Mouse (Mus musculus) spleen, adult 2 months (tissue): ENCODE measurements around the gene Catspere2.

Source experiments
- CTCF ChIP-seq: fragments of 200-500 bp; IDR thresholded peaks from 2 replicates; pipeline ENCODE4 v1.5.1; 2011; ENCODE audit warnings: mild to moderate bottlenecking, inconsistent platforms; ENCODE audit not compliant: insufficient read depth, insufficient read length, insufficient replicate concordance; ENCODE audit errors: extremely low read depth
- POLR2A ChIP-seq: fragments of 200-500 bp; IDR thresholded peaks from 2 replicates; pipeline ENCODE4 v1.6.1; 2011; ENCODE audit warnings: low read depth, low read length, inconsistent platforms

DNA sequence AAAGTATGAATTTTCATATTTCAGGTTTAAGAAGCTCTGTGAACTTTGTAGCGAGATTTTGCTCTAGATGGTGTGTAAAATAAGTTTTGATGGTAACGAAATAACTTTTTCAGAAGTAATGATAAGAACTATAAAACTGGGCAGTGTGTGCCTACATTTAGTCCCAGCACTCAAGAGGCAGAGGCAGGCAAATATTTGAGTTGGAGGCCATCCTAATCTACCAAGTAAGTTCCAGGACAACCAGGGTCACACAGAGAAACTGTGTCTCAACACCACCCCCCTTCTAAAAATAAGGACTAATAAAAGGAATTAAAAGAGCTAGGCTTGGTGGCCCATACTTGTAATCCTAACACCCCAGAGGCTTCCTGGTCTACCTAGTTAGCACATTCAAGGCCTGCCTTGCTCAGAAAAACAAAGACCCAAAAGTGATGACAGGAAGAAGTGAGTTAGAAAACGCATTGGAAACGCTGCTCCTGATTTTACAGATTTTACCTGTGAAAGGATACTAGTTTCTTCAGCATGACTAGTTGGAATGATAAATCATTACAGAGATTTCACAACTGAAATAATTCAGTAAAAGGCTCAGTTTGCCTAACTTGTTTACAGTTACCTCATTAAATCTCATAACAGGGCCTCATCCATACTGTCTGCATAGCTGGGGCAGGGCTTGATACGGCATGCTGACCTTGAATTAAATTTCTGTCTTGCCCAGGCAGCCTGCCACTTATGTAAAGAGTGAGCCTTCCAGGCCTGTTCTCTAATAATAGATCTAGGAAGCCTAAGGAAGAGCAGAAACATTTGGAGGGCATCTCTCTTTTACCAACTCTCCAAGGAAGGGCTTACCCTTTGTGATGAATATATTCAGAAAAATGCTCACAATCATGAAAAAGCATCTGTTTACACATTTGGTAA, 236.2 kb downstream of the Catspere2 start:
- TF ChIP-seq CTCF: no peak
- no peak for TF ChIP-seq POLR2A
